Mouse (Mus musculus): ENCODE results near the gene Btnl4. TPM values are rescaled to one million over a fixed set of nuclear protein-coding genes. Genes with fewer than 3 reads are reported as not detected.

The Btnl4 gene
- total RNA-seq (2023), result not detected in 4 replicates

DNA sequence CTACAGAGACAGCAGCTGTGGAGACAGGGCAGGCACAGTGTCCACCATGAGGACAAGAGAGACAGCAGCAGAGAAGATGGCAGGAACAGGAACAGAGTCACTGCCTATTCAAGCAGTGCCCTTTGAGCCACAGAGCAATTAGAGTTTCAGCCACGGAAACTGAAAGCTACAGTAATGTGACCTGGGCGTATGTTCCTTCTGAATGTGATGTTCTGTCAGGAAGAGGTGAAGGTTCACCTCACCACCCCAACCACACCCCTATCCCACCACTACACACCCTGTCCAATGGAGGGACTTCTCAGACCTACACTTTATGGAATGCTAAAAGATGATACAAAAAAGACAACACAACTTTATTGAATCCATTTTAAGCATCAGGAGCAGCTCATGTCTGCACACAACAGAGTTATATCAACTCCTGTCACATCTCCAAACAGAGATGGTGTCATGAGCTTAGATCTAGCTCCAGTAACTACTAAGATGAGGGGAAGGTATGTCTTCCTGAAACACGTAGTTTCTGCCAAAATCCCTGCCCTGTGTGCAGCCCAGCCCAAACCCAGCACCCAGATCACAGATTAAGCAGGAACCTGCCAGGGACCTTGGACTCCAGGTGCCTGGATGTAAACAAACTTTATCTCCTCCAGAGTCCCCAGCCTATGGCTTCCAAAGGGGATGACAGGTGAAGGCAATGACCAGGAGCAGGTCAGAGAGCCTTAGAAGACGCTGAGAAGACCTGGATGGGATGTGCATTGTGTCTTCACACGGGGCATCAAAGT, at the start of gene Btnl4:
Gene Btnl4 (minus strand): TSS at position 81 of the 776 bp plus-strand sequence.

DNA sequence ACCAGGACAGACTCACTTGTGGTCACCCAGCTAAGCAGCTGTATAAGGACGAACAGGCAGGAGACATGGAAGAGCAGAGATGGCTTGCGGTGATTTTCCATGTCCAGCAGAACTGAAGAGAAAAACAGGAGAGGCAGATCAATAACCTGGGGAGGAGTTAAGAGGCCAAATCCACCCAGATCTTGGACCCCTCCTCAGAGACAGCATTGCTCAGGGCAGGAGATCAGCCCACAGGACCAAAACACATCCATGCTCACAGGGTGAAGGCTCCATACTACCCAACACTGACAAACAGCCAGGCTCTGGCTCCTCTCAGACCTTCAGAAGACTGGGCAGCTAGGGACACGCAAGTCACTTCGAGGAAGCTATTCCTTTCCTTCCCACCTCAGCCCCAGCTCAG, 40.1 kb upstream of the Btnl4 start, which contains the start of gene Btnl6:
Gene Btnl6 (minus strand): TSS at position 101 of the 400 bp plus-strand sequence.

Other genes with a start within 250 kb of the Btnl4 start
- 973 to 1,048 TPM (median 1,003 TPM) in 4 replicates for gene H2-Ob, start 238.4 kb downstream of the Btnl4 start, total RNA-seq (2023)
- gene H2-Ab1, start 219.6 kb downstream of the Btnl4 start, total RNA-seq (2023), result 5,714 to 6,004 TPM (median 5,823 TPM) in 4 replicates
- gene H2-Aa, start 189.5 kb downstream of the Btnl4 start, total RNA-seq (2023), result 5,071 to 5,156 TPM (median 5,095 TPM) in 4 replicates
- 3,754 to 3,983 TPM (median 3,819 TPM) in 4 replicates for gene H2-Eb1, start 171.5 kb downstream of the Btnl4 start, total RNA-seq (2023)
- gene H2-Eb2, start 151.7 kb downstream of the Btnl4 start, total RNA-seq (2023), result 39.5 to 45.2 TPM (median 44.6 TPM) in 4 replicates
- gene Btnl2, start 122.5 kb downstream of the Btnl4 start, total RNA-seq (2023), result 8.7 to 12.1 TPM (median 11.4 TPM) in 4 replicates
- 2.4 to 4.0 TPM (median 3.3 TPM) in 4 replicates for gene Btnl1, start 100.2 kb downstream of the Btnl4 start, total RNA-seq (2023)
- gene BC051142, start 78.5 kb downstream of the Btnl4 start, total RNA-seq (2023), result 15.9 to 24.9 TPM (median 20.4 TPM) in 4 replicates
- gene Btnl6, start 40.0 kb upstream of the Btnl4 start, total RNA-seq (2023), result not detected in 4 replicates
- gene Notch4, start 87.0 kb upstream of the Btnl4 start, total RNA-seq (2023), result 0.36 to 1.6 TPM (median 0.63 TPM) in 4 replicates
- 117 to 138 TPM (median 127 TPM) in 4 replicates for gene Gpsm3, start 112.5 kb upstream of the Btnl4 start, total RNA-seq (2023)
- gene Pbx2, start 113.9 kb upstream of the Btnl4 start, total RNA-seq (2023), result 47.4 to 53.9 TPM (median 53.5 TPM) in 4 replicates
- 3.6 to 4.4 TPM (median 4.3 TPM) in 4 replicates for gene Ager, start 120.5 kb upstream of the Btnl4 start, total RNA-seq (2023)
- gene Rnf5, start 126.4 kb upstream of the Btnl4 start, total RNA-seq (2023), result 25.6 to 33.1 TPM (median 27.8 TPM) in 4 replicates
- 59.3 to 69.6 TPM (median 64.7 TPM) in 4 replicates for gene Agpat1, start 126.9 kb upstream of the Btnl4 start, total RNA-seq (2023)
- not detected in 4 replicates for gene Egfl8, start 138.7 kb upstream of the Btnl4 start, total RNA-seq (2023)
- 2.5 to 3.9 TPM (median 3.0 TPM) in 4 replicates for gene Ppt2, start 151.2 kb upstream of the Btnl4 start, total RNA-seq (2023)
- 0.38 TPM in 1 of 4 replicates, not detected in the others for gene Prrt1, start 152.2 kb upstream of the Btnl4 start, total RNA-seq (2023)
- gene Fkbpl, start 167.4 kb upstream of the Btnl4 start, total RNA-seq (2023), result 2.2 to 6.7 TPM (median 3.2 TPM) in 4 replicates
- gene Atf6b, start 169.8 kb upstream of the Btnl4 start, total RNA-seq (2023), result 66.0 to 75.7 TPM (median 68.0 TPM) in 4 replicates
- gene Tnxb, start 193.2 kb upstream of the Btnl4 start, total RNA-seq (2023), result 0.09 to 0.19 TPM (median 0.13 TPM) in 4 replicates